Mouse (Mus musculus) embryonic fibroblast, embryonic 13.5 days (primary cell): ENCODE measurements around the gene Auts2.

Experiments
- CTCF ChIP-seq: IDR thresholded peaks from 2 replicates; pipeline ENCODE4 v1.5.1; 2011; ENCODE audit warnings: mild to moderate bottlenecking, control low read depth, low read length, moderate library complexity, borderline replicate concordance; ENCODE audit not compliant: insufficient read depth
- POLR2A ChIP-seq: IDR thresholded peaks from 2 replicates; pipeline ENCODE4 v1.6.1; 2011; ENCODE audit warnings: low read depth, mild to moderate bottlenecking, control low read depth, low read length, moderate library complexity

GRCm38 (mm10) chr5:132074360-132074723 lies 468.8 kb downstream of the Auts2 start:
- TF ChIP-seq CTCF (no peak), POLR2A (no peak)
